Mouse (Mus musculus) brain, embryonic 14.5 days (tissue): ENCODE results near the gene H2-Q2. TPM values are rescaled to one million over a fixed set of nuclear protein-coding genes. Genes with fewer than 3 reads are reported as not detected.
"Not testable (repeated sequence)": the region's sequence is repeated elsewhere in the genome, so short reads cannot be mapped to it uniquely, and the experiment has no call there.

Experiments
- DNase-seq: peaks from one replicate; pipeline ENCODE4 v3.0.0-alpha.2; 2011; ENCODE audit warnings: low read depth
- CTCF ChIP-seq: fragments of 200-500 bp; IDR thresholded peaks from 2 replicates; pipeline ENCODE4 v1.5.1; 2012; ENCODE audit warnings: inconsistent platforms, mild to moderate bottlenecking, moderate library complexity, borderline replicate concordance; ENCODE audit not compliant: insufficient read depth, insufficient read length; ENCODE audit errors: extremely low read depth
- POLR2A ChIP-seq: fragments of 200-500 bp; IDR thresholded peaks from 2 replicates; pipeline ENCODE4 v1.6.1; 2012; ENCODE audit warnings: mild to moderate bottlenecking, inconsistent platforms, borderline replicate concordance; ENCODE audit not compliant: poor library complexity, insufficient read depth, insufficient read length, severe bottlenecking; ENCODE audit errors: extremely low read depth
- polyA plus RNA-seq: library from polyadenylated mRNA; depleted of rRNA; stranded (reverse); fragments of >200 nt; gene quantifications from 2 replicates; pipeline ENCODE4 v1.2.3, GENCODE M21; 2012; rRNA removed

Gene H2-Q2
- polyA plus RNA-seq, 1 experiment, result 0.97 TPM

- no peak for DNase-seq
- no peak for TF ChIP-seq CTCF
- no peak for TF ChIP-seq POLR2A
These were observed 852 bp downstream of the H2-Q2 start for GRCm38 (mm10) chr17:35342711-35343476.

- not testable (repeated sequence) for DNase-seq
These were observed 5.6 kb downstream of the H2-Q2 start for GRCm38 (mm10) chr17:35347659-35348058.

DNA sequence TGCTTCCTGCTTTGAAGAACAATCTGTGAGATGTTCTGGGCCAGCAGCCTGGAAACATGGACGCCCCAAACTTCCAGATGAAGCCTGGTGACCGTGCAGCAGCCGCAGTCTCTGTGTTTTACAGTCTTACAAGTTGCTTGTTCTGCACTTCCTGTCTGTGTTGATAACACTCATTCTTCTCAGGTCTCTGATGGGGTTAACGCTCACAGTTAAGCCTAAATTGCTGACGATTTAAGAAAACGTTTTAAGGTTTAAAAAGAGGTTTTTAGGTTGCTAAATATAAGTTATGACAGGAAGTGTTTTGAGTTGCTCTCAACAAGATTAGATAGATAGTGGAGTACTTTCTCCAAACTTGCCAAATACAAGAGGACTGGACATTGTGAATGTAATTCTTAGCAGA lies 11.2 kb downstream of the H2-Q2 start:
- not testable (repeated sequence) for DNase-seq

DNA sequence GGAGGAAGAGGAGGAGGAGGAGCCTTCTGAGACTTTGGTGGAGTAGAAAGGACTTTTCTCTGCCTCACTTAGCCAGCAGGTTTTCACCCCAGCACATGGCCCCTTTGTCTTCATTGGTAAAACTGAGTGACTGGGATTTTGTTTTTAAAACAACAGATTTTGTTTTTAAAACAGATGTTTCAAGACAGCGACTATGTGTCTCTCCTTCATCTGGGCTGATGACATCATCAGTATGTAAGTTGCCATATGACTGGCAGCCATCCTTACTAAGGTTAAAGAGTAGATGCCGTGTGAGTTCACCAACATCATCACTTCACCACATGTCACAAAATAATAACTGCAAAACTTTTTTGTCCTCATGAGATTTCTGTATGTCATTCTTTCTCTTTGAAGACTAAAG lies 12.0 kb downstream of the H2-Q2 start:
- no peak for DNase-seq
- TF ChIP-seq CTCF, result no peak

GRCm38 (mm10) chr17:35357086-35357485 lies 15.0 kb downstream of the H2-Q2 start:
- TF ChIP-seq POLR2A (no peak), CTCF (no peak)
- DNase-seq, result no peak

- DNase-seq, result peak; percentile 4
- TF ChIP-seq CTCF (no peak), POLR2A (no peak)
These were observed 16.9 kb downstream of the H2-Q2 start for GRCm38 (mm10) chr17:35358763-35359469.

DNA sequence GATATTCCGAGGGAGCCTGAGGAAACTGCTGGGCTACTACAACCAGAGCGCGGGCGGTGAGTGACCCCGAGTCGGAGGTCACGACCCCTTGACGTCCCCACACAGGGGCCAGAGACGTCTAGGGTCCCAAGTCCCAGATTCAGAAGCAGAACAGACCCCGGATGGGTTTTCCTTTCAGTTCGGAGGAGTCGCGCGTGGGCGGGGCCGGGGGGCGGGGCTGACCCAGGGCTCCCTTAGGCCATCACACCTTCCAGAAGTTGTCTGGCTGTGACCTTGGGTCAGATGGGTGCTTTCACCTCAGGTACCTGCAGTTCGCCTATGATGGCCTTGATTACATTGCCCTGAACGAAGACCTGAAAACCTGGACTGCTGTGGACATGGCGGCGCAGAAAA lies 17.4 kb downstream of the H2-Q2 start:
- no peak for DNase-seq
- no peak for TF ChIP-seq CTCF
- TF ChIP-seq POLR2A, result no peak

DNA sequence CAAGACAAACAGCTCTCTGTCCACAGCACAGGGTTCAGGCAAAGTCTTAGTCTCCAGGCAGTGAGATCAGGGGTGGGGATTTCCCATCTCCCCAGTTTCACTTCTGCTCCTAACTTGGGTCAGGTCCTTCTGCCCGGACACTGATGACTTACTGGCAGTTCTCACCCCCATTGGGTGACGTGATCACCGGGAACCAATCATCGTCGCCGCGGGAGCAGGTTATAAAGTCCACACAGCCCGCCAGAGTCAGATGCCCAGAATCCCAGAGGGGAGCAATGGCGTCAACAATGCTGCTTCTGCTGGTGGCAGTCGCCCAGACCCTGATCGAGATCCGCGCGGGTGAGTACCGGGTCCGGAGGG lies 37.3 kb downstream of the H2-Q2 start, which contains the start of gene H2-Q4:
Gene H2-Q4 (plus strand): TSS at position 249 of the 360 bp plus-strand sequence.
- no peak for TF ChIP-seq POLR2A
- no peak for TF ChIP-seq CTCF
- peak; percentile 74 for DNase-seq

DNA sequence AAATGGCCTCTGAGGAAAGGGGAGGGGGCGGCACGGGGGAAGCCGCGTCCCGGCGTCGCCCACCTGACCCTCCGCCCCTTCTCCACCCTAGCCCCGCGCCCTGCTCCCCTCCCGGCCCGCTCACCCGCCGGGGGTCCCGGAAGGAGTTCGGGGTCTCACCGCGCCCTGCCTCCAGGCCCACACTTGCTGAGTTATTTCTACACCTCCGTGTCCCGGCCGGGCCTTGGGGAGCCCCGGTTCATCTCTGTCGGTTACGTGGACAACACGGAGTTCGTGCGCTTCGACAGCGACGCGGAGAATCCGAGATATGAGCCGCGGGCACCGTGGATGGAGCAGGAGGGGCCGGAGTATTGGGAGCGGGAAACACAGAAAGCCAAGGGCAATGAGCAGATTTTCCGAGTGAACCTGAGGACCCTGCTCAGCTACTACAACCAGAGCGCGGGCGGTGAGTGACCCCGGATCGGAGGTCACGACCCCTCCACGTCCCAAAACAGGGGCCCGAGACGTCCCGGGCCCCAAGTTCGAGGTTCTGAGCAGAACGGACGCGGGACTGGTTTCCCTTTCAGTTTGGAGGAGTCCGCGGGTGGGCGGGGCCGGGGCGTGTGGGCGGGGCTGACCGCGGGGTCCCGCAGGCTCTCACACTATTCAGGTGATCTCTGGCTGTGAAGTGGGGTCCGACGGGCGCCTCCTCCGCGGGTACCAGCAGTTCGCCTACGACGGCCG lies 37.8 kb downstream of the H2-Q2 start:
- peak; percentile 4 for DNase-seq
- no peak for TF ChIP-seq CTCF
- no peak for TF ChIP-seq POLR2A

DNA sequence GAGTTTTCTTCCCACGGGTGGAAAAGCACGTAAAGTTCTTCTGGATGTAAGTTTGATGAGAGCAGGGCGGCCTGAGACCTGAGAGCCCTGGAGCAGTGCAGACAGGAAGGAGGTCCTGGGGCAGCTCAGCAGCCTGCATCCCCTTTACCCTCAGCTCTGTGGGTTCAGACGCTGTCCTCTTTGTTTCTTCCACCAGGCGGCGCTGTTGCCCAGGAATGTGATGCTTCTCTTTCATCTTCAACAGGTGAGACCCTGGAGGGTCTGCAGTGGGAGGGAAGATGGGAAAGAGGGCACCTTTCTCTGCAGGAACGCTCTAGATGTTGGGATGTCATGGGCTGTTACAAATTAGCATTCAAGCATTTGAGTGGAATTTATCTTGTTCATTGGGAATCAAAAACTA lies 47.8 kb downstream of the H2-Q2 start:
- peak; percentile 31; the same call in 1 of the 2 replicates for TF ChIP-seq CTCF
- DNase-seq, result peak; percentile 7

GRCm38 (mm10) chr17:35392671-35393070 lies 50.6 kb downstream of the H2-Q2 start:
- not testable (repeated sequence) for DNase-seq

- DNase-seq, result not testable (repeated sequence)
These were observed 52.1 kb downstream of the H2-Q2 start for GRCm38 (mm10) chr17:35393864-35394800.

Other genes with a start within 250 kb of the H2-Q2 start
- gene Ly6g5c, start 234.0 kb upstream of the H2-Q2 start, polyA plus RNA-seq, result not detected in 2 replicates
- 3.1 and 3.4 TPM in 2 replicates for gene Ly6g5b, start 226.8 kb upstream of the H2-Q2 start, polyA plus RNA-seq
- gene Gpank1, start 220.8 kb upstream of the H2-Q2 start, polyA plus RNA-seq, result 21.4 and 25.3 TPM in 2 replicates
- 243 and 257 TPM in 2 replicates for gene Csnk2b, start 220.2 kb upstream of the H2-Q2 start, polyA plus RNA-seq
- gene D17H6S53E, start 215.9 kb upstream of the H2-Q2 start, polyA plus RNA-seq, result 3.3 and 4.6 TPM in 2 replicates
- gene Apom, start 210.2 kb upstream of the H2-Q2 start, polyA plus RNA-seq, result 0.93 and 1.1 TPM in 2 replicates
- gene Bag6, start 207.1 kb upstream of the H2-Q2 start, polyA plus RNA-seq, result 378 and 427 TPM in 2 replicates
- gene Prrc2a, start 177.3 kb upstream of the H2-Q2 start, polyA plus RNA-seq, result 367 and 409 TPM in 2 replicates
- gene Aif1, start 166.2 kb upstream of the H2-Q2 start, polyA plus RNA-seq, result 1.6 and 2.2 TPM in 2 replicates
- gene Lst1, start 153.8 kb upstream of the H2-Q2 start, polyA plus RNA-seq, result 8.2 and 11.8 TPM in 2 replicates
- gene Ltb, start 147.8 kb upstream of the H2-Q2 start, polyA plus RNA-seq, result 0.58 and 1.1 TPM in 2 replicates
- gene Tnf, start 140.2 kb upstream of the H2-Q2 start, polyA plus RNA-seq, result 0.15 and 0.21 TPM in 2 replicates
- 0.27 and 0.29 TPM in 2 replicates for gene Lta, start 136.9 kb upstream of the H2-Q2 start, polyA plus RNA-seq
- gene Gm16181, start 121.4 kb upstream of the H2-Q2 start, polyA plus RNA-seq, result not detected in 2 replicates
- gene Atp6v1g2, start 108.6 kb upstream of the H2-Q2 start, polyA plus RNA-seq, result 72.5 and 74.9 TPM in 2 replicates
- 13.4 and 17.3 TPM in 2 replicates for gene Nfkbil1, start 106.5 kb upstream of the H2-Q2 start, polyA plus RNA-seq
- gene Ddx39b, start 100.5 kb upstream of the H2-Q2 start, polyA plus RNA-seq, result 887 and 1,110 TPM in 2 replicates
- gene H2-D1, start 79.5 kb upstream of the H2-Q2 start, polyA plus RNA-seq, result 37.1 and 39.5 TPM in 2 replicates
- gene H2-Q1, start 21.8 kb upstream of the H2-Q2 start, polyA plus RNA-seq, result 0.10 TPM in 2 replicates
- gene H2-Q4, start 37.4 kb downstream of the H2-Q2 start, polyA plus RNA-seq, result 2.9 and 3.0 TPM in 2 replicates
- gene H2-Q6, start 82.6 kb downstream of the H2-Q2 start, polyA plus RNA-seq, result 0.57 and 0.58 TPM in 2 replicates
- gene H2-Q7, start 96.9 kb downstream of the H2-Q2 start, polyA plus RNA-seq, result 3.6 and 4.3 TPM in 2 replicates
- 0.11 and 0.26 TPM in 2 replicates for gene H2-Q10, start 127.8 kb downstream of the H2-Q2 start, polyA plus RNA-seq
- gene Pou5f1, start 163.8 kb downstream of the H2-Q2 start, polyA plus RNA-seq, result 0.06 TPM in 1 of 2 replicates, not detected in the other
- gene Tcf19, start 174.6 kb downstream of the H2-Q2 start, polyA plus RNA-seq, result 17.4 and 33.8 TPM in 2 replicates
- 11.5 and 18.4 TPM in 2 replicates for gene Cchcr1, start 174.9 kb downstream of the H2-Q2 start, polyA plus RNA-seq
- gene Psors1c2, start 191.0 kb downstream of the H2-Q2 start, polyA plus RNA-seq, result 0.98 and 1.2 TPM in 2 replicates
- gene Cdsn, start 209.9 kb downstream of the H2-Q2 start, polyA plus RNA-seq, result 0.06 and 0.18 TPM in 2 replicates
- gene 2300002M23Rik, start 225.2 kb downstream of the H2-Q2 start, polyA plus RNA-seq, result 0.06 TPM in 1 of 2 replicates, not detected in the other